Mouse (Mus musculus): ENCODE measurements around the gene Vwa3a. TPM values are rescaled to one million over a fixed set of nuclear protein-coding genes. Genes with fewer than 3 reads are reported as not detected.
A peak's percentile ranks its signal among the peaks of the same experiment; 100 is the strongest.

The Vwa3a gene
- polyA plus RNA-seq, 1 experiment from 2014 or later = 0.21 TPM

- Histone ChIP-seq H3K4me3 (ENCODE audit: low read depth, low read length) (no peak overlapping the region), H3K27me3 (ENCODE audit: control insufficient read depth, insufficient read depth, low read length) (no peaks in the 10 kb centered on the region), H3K27ac (replicated peaks) (no peak overlapping the region), H3K36me3 (ENCODE audit: control insufficient read depth, insufficient read depth, low read length) (no peaks in the 10 kb centered on the region), H3K4me2 (replicated peaks; ENCODE audit: low read depth) (no peak overlapping the region), H3K9ac (ENCODE audit: low read length) (no peak overlapping the region), H3K9me3 (ENCODE audit: control insufficient read depth, low read length) (no peaks in the 10 kb centered on the region), H3K4me1 (replicated peaks; ENCODE audit: control insufficient read depth, insufficient read depth) (no peaks in the 10 kb centered on the region)
- 34% methylated on average over 7 of the region's 7 CpGs for WGBS
- ATAC-seq (ENCODE audit: low FRiP score, low TSS enrichment) = peak; percentile 72; the same call in 1 of the 2 replicates
- TF ChIP-seq EP300 (optimal IDR thresholded peaks at IDR 0.05) (no peak), CTCF (IDR thresholded peaks at IDR 0.05; ENCODE audit: low read depth) (no peak)
- no peak for DNase-seq (ENCODE audit: low spot score)
Measured at GRCm38 (mm10) chr7:120732906-120733305, 6.2 kb upstream of the Vwa3a start.

DNA sequence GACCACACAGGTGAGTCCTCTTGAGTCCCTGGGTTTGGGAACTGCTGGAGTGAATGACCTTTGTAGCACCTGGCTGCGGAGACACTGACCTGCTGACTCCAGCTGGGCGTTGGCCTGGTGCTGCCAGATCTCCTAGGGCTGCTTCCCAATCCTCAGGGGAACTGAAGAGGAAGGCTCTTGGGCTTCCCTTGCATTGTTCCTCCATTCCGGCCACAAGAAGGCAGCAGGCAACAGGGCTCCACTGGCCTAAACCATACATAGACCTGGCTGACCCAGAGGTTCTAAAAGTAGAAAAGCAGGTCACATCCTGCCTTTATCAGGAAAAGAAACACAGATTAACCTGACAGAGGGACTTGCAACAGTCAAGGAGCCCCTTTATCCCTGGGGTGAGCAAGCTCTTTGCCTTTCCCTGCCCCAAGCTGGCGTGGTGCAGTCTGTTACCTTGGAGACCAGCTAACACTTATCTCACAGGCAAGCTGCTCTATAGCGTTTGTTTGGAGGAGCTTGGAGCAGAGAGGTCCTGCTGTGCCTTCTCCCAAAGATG is 512 bp downstream of the Vwa3a start:
- Histone ChIP-seq H3K27me3 (ENCODE audit: control insufficient read depth, insufficient read depth, low read length) (no peaks in the 10 kb centered on the region), H3K4me1 (replicated peaks; ENCODE audit: control insufficient read depth, insufficient read depth) (no peaks in the 10 kb centered on the region), H3K4me2 (replicated peaks; ENCODE audit: low read depth) (no peak overlapping the region), H3K9ac (ENCODE audit: low read length) (no peak overlapping the region), H3K4me3 (ENCODE audit: low read depth, low read length) (no peak overlapping the region), H3K9me3 (ENCODE audit: control insufficient read depth, low read length) (no peaks in the 10 kb centered on the region), H3K36me3 (ENCODE audit: control insufficient read depth, insufficient read depth, low read length) (no peaks in the 10 kb centered on the region), H3K27ac (replicated peaks) (no peak overlapping the region)
- WGBS = 15% methylated on average over 5 of the region's 5 CpGs
- 0 out of 2 replicates have a peak, but pooled peaks have one; percentile 56 for ATAC-seq (ENCODE audit: low FRiP score, low TSS enrichment)
- TF ChIP-seq EP300 (optimal IDR thresholded peaks at IDR 0.05) (no peak), CTCF (IDR thresholded peaks at IDR 0.05; ENCODE audit: low read depth) (peak; percentile 36)
- no peak for DNase-seq (ENCODE audit: low spot score)

GRCm38 (mm10) chr7:120743366-120744351 is 4.5 kb downstream of the Vwa3a start:
- Histone ChIP-seq H3K27me3 (ENCODE audit: control insufficient read depth, insufficient read depth, low read length) (no peaks in the 10 kb centered on the region), H3K9ac (ENCODE audit: low read length) (no peak overlapping the region), H3K27ac (replicated peaks) (no peak overlapping the region), H3K36me3 (ENCODE audit: control insufficient read depth, insufficient read depth, low read length) (no peaks in the 10 kb centered on the region), H3K4me3 (ENCODE audit: low read depth, low read length) (no peak overlapping the region), H3K4me1 (replicated peaks; ENCODE audit: control insufficient read depth, insufficient read depth) (no peaks in the 10 kb centered on the region), H3K9me3 (ENCODE audit: control insufficient read depth, low read length) (no peaks in the 10 kb centered on the region), H3K4me2 (replicated peaks; ENCODE audit: low read depth) (no peak overlapping the region)
- ATAC-seq (ENCODE audit: low FRiP score, low TSS enrichment) (no peak), DNase-seq (ENCODE audit: low spot score) (no peak)
- TF ChIP-seq CTCF (IDR thresholded peaks at IDR 0.05; ENCODE audit: low read depth) (no peak), EP300 (optimal IDR thresholded peaks at IDR 0.05) (no peak)
- WGBS = 71% methylated on average over 14 of the region's 14 CpGs

- TF ChIP-seq EP300 (optimal IDR thresholded peaks at IDR 0.05) (no peak), CTCF (IDR thresholded peaks at IDR 0.05; ENCODE audit: low read depth) (no peak)
- no peaks in the 10 kb centered on the region for H3K27me3 ChIP-seq (ENCODE audit: control insufficient read depth, insufficient read depth, low read length)
- no peaks in the 10 kb centered on the region for H3K4me1 ChIP-seq (replicated peaks; ENCODE audit: control insufficient read depth, insufficient read depth)
- no peaks in the 10 kb centered on the region for H3K9me3 ChIP-seq (ENCODE audit: control insufficient read depth, low read length)
- H3K4me2 ChIP-seq (replicated peaks; ENCODE audit: low read depth) = no peak overlapping the region
- 81% methylated on average over 6 of the region's 6 CpGs for WGBS
- no peak overlapping the region for H3K4me3 ChIP-seq (ENCODE audit: low read depth, low read length)
- no peak overlapping the region for H3K9ac ChIP-seq (ENCODE audit: low read length)
- no peak overlapping the region for H3K27ac ChIP-seq (replicated peaks)
- H3K36me3 ChIP-seq (ENCODE audit: control insufficient read depth, insufficient read depth, low read length) = no peaks in the 10 kb centered on the region
- DNase-seq (ENCODE audit: low spot score) (no peak), ATAC-seq (ENCODE audit: low FRiP score, low TSS enrichment) (no peak)
Measured at GRCm38 (mm10) chr7:120744606-120745005, 5.5 kb downstream of the Vwa3a start.

DNA sequence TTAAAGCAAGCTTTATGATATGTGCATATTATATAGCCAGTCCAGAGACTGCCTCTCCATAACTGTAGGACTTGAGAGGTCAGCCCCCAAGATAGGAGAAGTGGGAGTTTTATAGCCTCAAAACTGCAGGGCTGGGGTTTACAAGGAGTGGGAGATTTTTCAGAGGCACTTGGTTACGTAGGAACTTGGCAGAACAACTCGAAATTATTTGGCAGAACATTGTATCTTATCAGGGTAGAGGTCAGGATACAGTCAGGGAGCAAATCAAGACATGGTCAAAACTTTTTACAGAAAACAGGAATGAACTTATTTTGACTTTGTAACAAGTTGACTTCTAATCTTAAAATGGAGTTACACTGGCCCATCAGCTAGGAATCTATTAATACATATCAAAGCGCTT is 6.9 kb downstream of the Vwa3a start:
- Histone ChIP-seq H3K27me3 (ENCODE audit: control insufficient read depth, insufficient read depth, low read length) (no peaks in the 10 kb centered on the region), H3K36me3 (ENCODE audit: control insufficient read depth, insufficient read depth, low read length) (no peaks in the 10 kb centered on the region), H3K4me3 (ENCODE audit: low read depth, low read length) (no peak overlapping the region), H3K27ac (replicated peaks) (no peak overlapping the region), H3K4me2 (replicated peaks; ENCODE audit: low read depth) (no peak overlapping the region), H3K4me1 (replicated peaks; ENCODE audit: control insufficient read depth, insufficient read depth) (no peaks in the 10 kb centered on the region), H3K9me3 (ENCODE audit: control insufficient read depth, low read length) (no peaks in the 10 kb centered on the region), H3K9ac (ENCODE audit: low read length) (no peak overlapping the region)
- no peak for ATAC-seq (ENCODE audit: low FRiP score, low TSS enrichment)
- no peak for DNase-seq (ENCODE audit: low spot score)
- no peak for TF ChIP-seq CTCF (IDR thresholded peaks at IDR 0.05; ENCODE audit: low read depth)
- no peak for TF ChIP-seq EP300 (optimal IDR thresholded peaks at IDR 0.05)
- 40% methylated on average over 3 of the region's 3 CpGs for WGBS

- H3K4me3 ChIP-seq (ENCODE audit: low read depth, low read length) = no peak overlapping the region
- WGBS = 81% methylated on average over 5 of the region's 5 CpGs
- no peaks in the 10 kb centered on the region for H3K4me1 ChIP-seq (replicated peaks; ENCODE audit: control insufficient read depth, insufficient read depth)
- ATAC-seq (ENCODE audit: low FRiP score, low TSS enrichment) = no peak
- H3K27me3 ChIP-seq (ENCODE audit: control insufficient read depth, insufficient read depth, low read length) = no peaks in the 10 kb centered on the region
- no peak overlapping the region for H3K9ac ChIP-seq (ENCODE audit: low read length)
- no peaks in the 10 kb centered on the region for H3K9me3 ChIP-seq (ENCODE audit: control insufficient read depth, low read length)
- no peak for TF ChIP-seq CTCF (IDR thresholded peaks at IDR 0.05; ENCODE audit: low read depth)
- H3K4me2 ChIP-seq (replicated peaks; ENCODE audit: low read depth) = no peak overlapping the region
- H3K36me3 ChIP-seq (ENCODE audit: control insufficient read depth, insufficient read depth, low read length) = no peaks in the 10 kb centered on the region
- DNase-seq (ENCODE audit: low spot score) = no peak
- H3K27ac ChIP-seq (replicated peaks) = no peak overlapping the region
Measured at GRCm38 (mm10) chr7:120746821-120747220, 7.7 kb downstream of the Vwa3a start.

Data from stomach, postnatal 0 days (tissue).